Mouse (Mus musculus) lung, postnatal 25 days (tissue): ENCODE measurements at regions not wholly inside any gene's neighbourhood (a gene's known extent, or its start where the extent isn't known, plus 50 kb on each side); places are given as distances from the start of the nearest gene placed in this dataset.
"Not testable (repeated sequence)": the region's sequence is repeated elsewhere in the genome, so short reads cannot be mapped to it uniquely, and the experiment has no call there.

Source experiments
- DNase-seq: peaks from one replicate; pipeline ENCODE4 v3.0.0; 2022; ENCODE audit warnings: low spot score

DNA sequence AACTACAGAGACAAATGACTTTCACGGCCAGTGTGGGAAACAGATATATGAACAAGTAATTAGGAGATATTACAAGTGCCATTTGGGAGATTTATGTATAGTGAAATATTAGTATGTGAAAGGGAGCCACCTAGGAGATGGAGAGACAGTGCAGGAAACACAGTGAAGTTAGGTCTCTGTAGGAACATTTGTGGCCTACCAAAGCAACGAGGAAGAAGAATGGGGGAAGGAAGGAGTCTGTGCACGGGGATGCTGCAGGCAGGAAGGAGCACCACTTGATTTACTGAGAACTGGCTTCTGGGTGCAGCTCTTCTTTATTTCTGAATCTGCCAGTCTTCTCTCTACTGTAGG lies 147.0 kb upstream of the Nrip1 start:
- no peak for DNase-seq

DNA sequence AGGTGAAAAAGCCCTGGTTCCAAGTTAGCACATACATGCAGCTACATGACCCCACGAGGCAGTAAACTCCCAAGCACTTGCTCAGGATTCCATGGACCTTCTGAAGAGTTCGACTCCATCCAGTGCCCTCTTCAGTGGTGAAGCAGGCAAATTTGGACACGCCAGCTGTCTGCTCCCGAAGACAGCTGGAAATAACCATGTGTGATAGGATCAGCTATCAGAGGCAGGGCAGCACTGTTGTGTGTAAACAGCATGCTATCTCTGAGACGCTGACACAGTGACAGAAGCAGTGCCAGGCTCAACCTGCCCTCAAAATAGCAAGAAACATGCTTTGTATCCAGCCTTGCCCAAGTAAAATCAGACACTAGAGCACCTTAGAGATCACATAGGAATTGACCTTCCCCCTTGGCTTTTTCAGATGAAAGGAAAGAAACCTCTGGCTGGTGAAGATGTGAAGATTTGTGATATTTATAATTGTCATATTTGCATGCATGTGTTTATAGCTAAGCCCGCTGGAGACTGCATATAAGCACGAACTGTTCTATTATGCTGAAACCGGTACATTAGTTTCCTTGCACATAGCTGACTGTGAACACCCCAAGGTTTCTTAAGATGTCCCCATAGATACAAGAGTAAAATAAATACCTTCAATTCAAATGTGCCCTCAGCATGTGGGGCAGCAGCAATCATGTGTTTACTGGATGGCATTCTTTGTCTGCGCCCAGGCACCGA lies 146.4 kb upstream of the Nrip1 start:
- no peak for DNase-seq

DNA sequence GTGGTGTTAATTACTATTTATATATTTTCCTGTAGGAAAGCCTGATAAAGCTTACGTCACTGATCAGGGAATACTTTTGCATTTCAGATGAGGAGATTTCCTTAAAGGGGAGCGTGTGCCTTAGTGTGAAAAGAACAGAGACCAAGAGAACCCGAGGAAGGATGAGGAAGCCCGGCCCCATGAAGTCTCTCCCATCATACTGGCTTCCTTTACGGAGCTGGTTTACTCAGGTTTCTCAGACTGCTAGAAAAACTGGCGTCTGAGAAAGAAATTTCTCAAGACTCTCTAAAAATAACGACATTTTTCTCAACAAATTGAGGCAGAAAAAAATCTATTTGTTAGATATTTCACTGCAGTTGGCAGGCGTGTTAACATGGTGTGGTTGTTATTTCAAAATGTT lies 137.2 kb upstream of the Nrip1 start:
- DNase-seq: no peak

DNA sequence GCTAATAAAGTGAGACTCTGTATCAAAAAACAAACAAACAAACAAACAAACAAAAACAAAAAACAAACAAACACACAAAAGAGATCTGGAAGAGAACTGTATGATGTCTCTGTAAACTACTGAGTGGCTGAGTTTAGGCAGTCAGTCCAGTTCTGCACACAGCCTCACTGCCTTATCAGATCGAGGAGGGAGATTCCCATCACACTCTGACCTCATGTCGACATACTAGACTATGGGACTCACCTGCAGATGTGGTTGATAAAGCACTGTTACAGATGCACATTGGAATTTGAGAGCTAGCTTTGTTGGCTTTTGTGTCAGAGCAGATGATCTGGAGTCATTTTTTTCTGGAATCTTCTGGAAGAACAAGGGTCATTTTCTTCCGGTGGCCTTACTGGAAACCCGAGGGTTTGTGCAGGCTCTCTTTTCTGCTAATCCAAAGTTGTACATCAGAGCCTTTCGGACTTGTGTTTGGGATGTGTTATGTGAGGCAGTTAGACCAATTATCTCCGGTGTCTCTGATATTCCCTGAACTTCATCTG lies 135.6 kb upstream of the Nrip1 start:
- DNase-seq: no peak

DNA sequence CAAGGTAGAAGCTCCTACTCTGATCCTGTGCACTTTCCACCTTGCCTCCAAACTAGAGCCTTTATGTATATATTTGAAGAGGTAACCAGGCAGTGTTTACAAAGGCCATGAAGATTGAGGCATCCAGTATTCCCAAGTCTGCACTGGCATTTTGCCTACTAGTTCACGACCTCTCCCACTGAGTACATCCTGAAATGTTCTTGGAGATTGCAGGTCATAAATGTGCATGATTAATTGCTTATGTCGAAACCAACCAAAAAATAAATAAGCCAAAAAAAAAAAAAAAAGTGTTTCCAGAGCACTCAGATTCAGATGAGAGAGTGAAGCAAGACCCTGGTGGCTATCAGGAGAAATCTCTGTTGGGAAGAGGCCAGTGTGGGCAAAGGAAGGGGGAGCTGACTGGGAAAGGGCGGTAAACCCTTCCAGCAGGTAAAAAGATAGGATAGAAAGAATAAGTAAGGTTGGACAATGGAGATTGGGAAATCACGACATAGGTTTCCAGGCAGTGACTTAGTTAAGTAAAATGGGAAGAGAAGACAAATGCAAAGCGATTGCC lies 133.6 kb upstream of the Nrip1 start:
- no peak for DNase-seq

DNA sequence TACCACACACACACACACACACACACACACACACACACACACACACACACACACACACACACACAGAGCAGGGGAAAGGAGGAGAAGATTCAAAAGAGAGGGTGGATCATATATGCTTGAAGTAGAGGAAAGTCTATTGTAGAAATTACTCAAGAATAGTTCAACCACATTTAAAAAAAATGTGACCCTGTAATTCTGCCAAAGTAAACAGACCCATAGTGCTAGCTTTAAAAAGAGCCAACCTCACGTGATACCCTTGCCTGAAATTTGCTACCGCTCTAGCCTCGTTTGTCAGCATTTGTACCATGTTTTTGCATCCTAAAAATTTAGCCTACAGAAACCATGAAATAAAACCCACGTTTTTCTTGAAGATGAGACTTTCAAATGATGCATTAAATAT lies 132.6 kb upstream of the Nrip1 start:
- no peak for DNase-seq

DNA sequence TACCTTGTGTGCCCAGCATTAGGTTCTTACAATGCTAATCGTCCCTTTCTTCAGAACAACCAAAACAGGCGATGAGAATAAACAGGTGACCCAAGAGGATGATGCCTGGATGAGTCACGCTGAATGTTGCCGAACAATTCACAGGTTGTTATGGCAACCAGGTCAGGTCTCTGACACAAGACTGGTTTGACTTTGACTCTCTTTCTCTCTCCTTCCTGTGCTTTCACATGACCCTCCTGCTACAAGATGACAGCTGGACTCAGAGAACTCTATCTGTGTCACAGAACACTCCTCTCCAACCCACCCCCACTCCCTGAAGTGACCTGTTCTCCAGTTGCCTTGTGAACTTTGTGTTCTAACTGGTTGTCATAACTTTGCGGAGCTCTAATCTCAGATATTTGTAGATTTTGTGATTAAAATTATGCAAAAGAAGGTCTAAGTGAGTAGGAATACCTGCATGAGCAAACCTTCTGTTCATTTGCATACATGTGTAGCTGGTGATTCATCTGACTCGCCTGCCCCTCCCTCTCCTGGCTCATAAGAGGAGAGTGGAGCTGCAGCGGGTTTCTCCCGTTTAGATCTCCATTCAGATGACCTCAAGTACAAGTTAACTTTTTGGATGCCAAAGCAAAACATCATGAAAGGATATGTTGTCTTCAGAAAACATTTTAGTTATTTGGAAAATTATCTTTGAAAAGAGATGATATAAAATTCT lies 126.2 kb upstream of the Nrip1 start:
- DNase-seq: no peak

DNA sequence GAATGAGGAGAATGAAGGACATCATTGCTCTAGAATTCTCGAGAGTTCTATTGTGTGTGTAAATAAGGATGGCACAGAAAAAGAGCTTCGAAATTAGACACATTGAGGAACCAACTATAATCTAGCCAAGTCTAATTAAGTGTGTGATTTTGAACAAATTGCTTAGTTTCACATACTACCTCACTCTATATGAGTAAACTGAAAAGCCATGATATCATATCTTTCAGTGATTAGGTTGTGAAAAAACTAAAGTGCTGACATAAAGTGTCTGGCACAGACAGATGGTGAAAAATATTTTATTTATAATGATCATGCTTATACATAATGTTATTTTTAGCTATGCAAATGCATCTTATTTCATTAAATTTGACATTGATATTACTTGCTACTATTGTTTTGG lies 124.6 kb upstream of the Nrip1 start:
- no peak for DNase-seq

DNA sequence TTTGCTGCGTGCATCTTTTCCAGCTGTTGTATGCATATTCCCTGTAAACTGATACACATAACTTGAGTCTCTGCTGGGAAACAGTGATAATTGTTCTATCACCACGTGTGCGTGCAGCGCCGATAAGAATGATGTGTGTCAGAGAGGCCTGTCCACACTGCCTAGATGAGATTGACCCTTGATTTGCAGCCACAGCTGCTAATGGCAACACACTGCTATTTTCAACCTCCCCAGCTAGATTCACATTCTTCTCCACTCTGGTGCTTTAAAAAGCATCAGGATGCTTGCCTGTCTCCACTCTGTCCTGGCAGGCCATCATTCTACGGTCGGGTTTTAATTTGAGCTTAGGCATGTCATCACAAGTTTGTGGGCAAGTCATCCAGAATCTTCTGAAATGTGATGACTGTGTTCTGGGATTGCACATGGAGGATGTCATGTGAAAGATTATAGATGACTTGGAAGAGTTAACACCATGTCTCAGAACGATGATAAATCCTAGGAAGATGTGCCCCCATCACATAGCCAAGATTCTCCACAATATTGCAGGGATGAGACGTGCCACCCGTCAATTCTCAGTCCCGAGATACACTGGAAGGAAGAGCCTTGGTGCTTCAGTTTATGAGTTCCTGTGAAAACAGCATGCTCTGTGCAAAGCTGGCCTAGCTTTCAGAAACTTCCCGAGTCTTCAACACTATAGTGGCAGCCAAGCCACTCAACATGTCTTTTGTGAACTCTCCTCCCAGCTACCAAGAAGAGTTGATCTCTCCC lies 123.6 kb upstream of the Nrip1 start:
- DNase-seq: no peak

DNA sequence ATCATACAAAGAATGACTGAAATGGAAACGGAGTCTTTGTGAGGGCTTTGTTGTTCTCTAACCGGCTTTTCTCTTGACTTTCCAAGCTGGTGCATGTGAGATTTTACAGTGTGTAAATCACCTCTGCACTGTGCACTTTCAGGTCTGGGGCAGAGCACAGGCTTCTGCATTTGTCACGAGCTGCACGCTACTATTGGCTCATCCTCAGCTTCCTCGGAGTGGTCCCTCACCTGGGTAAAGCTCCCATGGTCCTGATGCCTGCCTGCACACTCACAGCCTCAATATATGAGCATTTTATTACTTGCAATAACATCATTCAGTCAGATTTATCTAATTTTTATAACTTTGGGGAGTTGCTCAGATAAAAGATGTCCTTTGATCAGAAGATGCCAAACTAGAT lies 109.8 kb upstream of the Nrip1 start:
- DNase-seq: no peak

DNA sequence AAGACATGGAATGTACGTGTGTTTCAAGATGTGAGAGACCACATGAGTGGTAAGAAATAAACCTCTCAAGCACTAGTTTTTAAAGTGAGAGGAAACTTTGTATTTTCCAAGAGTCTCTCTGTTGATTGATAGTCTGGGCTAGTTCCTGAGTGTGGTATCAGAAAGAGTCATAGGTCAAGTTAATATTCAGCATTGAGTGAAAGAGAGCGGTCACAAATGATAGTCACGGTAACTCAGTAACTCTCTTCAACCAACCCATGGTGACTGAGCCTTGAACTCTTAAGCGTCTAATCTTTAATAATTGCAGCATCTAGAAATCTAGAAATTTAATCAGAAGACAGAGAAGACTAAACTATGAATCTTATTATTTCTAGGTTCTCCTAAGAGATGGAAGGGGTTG lies 108.3 kb upstream of the Nrip1 start:
- no peak for DNase-seq

DNA sequence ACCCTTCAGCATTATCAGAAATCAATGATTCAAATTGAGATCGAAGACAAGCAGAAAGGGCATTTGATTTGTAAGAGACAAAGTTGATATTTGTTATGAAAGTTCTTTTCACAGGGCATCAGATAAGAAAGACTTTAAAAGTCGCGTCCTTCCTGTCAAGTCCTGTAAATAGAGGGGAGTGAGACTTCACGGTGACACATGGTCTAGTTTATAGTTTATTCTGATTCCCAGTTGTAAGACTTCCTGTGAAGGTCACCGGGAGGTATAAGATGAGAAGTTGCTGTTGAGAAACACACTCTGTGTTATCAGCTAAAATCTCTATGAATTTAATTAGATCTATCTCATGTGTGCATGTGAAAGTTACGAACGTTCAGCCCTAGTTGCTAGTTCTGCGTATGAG lies 103.8 kb upstream of the Nrip1 start:
- DNase-seq: no peak

DNA sequence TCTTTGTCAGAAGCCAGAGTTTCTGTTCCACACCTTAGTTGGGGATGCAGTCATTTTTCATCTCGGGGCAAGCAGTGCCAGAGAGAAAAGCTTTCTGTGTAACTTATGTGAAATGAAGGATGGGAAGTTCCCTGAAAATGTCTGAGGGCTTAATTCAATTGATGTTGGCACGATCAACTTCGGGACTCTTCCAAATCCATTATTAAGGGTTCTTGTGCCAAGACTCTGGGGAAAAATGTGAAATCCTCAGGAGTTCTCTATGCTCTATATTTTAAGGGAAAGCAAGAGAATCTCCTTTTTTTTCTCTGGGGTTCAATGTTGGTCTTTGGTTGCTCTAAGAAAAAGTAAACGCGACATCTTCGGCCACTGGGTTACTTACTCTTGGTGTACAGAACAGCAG lies 100.9 kb upstream of the Nrip1 start:
- no peak for DNase-seq

DNA sequence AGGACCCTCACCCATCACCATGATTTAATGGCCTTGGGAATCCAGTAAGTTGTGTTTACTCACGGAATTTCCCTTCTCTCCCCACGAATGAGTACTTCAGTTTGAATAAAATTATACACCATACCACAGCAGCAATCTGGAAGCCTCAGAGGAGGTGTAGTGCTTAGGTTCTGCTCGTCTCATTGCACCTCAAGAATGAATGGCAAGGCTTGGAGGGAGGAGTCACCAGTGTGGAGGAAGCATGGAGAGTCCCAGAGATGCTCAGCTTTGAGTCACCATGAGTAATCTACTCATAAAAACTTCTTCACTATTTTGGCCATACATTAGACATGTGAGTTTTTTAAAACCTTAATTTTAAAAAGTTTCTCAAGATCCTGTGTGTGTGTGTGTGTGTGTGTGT lies 98.8 kb upstream of the Nrip1 start:
- no peak for DNase-seq

DNA sequence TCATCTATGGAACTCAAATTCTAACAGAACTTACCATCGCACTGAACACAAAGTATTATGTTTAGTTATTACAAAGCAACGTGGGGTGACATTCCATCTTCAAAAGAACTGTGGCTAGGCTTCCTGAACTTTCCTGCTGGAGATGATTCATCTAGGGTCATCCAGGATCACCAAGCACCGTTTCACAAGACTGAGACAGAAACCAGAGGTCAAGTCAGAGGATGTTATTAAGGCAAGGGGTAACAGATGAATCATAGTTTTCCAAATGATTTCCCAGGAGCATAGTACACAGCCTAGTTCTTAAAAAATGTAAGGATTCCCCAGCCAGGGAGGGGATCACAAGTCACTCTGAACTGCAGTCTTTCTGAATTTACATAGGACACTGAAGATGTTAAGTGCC lies 97.5 kb upstream of the Nrip1 start:
- DNase-seq: no peak

DNA sequence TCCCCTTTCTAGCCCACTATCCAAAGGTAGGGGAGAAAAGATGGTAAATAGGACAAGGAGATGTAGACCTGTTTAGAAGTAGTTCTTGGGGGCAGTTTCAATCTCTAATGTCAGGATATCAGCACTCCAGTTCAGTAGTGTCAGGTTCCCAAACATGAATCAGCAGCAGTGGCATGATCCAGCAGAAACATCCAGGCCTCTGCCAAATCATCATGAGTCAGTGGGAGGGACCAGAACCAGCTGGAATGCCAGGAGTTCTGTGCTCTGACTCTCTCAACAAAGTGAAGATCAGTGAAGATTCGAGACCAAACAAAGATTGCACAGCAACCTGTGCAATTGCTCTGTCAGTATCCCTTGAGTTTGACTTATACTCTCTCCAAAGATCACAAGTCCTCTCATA lies 85.9 kb upstream of the Nrip1 start:
- no peak for DNase-seq

DNA sequence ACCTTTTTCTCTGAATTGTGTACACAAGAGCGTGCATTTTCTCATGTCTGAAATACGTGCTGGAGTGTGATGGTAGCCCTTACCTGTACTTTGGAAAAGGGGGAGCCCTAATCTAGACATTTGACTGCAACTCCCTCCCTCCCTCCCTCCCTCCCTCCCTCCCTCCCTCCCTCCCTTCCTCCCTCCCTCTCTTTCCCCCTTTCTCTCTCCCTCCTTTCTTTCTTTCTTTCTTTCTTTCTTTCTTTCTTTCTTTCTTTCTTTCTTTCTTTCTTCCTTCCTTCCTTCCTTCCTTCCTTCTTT lies 82.6 kb upstream of the Nrip1 start:
- not testable (repeated sequence) for DNase-seq

DNA sequence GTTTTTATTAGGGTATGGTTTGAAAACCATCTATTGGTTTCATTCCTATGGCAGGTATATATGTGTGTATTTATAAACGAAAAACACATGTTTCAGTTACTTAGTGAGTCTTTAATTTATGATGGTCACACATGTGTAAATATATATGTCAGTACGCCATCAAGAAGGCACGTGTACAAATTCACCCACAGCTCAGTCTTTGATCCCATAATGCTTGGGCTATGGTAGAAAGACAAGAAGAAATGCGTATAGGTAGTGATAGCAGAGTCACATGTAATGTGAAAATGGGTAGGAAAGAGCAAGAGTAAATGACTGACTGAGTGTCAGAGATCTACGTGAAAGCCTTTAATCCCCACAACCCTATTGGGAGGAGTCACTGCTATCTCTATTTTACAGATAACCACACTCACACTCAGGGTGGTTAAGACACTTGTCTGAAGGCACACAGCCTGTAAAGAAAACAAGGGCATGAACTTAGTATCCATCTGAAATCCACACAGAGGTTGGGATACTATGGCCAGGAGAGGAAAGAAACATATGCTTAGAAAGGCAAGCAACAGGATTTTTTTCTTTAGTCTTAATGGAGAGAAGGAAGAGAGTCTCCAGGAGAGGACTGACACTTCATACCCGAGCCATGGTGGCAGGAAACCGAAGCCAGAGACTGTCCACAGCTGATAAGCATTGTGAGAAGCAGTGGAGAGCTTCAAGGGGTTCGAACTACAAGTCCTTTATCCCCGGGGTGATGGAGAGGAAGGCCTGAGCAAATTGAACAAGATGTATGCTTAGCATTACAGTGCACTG lies 82.1 kb upstream of the Nrip1 start:
- no peak for DNase-seq

DNA sequence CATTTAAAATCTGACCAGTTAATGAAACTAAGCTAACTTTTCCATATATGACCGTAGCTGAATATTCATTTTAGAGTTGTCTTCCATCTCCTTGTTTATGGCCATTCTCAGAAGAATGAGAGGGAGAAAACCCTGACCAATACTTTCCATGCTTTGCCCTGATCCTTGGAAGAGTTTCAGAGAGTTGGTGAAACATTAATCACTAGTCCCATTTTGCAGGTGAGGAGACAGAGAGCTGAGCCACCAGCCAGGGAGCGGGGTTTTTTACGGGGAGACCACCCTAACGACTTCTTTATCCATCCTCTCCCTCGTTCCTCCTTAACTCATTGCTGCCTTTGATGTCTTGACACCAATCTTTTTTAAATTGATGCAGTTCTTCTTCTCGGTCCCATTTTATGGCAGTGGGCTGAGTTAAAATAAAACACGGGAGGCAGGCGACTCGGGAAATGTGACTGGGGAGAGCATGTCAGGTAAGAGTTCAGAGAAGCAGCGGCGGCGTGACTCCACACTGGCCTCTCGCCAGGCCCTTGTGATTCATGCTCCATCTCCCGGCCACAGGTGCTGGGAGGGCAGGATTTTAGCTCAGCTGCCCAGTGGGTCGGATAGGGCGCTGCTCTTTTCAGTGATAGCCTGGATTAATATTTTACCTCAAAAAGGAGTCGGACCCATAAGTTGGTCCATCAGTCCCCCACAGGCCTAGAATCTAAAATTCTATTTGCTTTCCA lies 81.3 kb upstream of the Nrip1 start:
- DNase-seq: peak; percentile 28

DNA sequence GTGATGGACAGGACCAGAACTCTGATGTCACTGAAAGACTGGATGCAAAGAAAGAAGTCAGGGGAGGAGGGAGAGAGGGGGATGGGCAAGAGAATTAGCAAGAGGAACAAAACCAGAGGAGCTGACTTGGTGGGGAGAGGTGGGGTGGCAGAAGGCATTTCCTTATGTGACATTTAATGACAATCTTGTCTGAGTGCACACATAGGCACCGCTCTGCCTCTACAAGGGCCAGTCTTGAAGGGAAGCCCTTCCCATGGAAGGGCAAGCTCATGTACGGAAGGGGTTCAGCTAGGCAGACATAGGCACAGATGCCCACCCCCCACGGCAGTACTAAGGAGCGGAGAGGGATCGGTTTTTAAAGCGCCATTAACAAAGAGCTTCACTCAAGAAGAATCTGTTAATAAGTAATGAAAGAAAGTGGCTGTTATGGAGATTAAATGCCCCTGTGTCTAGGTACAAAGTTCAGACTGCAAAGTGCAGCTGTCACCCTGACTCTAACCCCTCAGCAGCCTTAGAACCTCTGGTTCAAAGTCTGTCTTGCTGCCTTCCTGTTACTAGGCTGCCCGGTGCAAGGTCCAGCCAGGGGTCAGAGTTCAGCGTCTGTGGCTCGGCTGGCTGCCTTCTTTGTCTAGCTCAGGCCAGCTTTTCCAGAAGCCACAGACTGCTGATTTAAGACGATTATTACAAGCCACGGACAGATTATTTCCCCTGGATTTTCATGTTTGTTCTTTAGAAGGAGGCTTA lies 80.0 kb upstream of the Nrip1 start:
- peak; percentile 26 for DNase-seq

DNA sequence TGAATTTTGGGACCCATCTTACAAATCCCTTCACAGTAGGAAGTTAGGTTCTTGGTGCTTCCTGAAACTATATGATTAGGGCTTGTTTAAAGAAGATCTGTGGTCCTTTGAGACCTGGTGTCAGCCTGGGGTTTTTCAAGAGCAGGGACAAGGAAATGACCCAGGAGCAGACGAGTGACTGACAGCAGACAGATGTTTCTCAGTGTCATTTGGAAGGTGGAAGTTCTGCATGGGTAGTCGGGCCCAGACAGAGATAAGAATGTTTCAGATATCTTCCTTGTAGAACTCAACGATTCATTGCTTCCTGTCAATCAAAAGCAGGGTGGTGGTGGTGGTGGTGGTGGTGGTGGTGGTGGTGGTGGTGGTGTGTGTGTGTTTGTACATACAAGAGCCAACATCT lies 75.1 kb upstream of the Nrip1 start:
- no peak for DNase-seq
